Mouse (Mus musculus): ENCODE data around the gene Esp4. TPM values are rescaled to one million over a fixed set of nuclear protein-coding genes. Genes with fewer than 3 reads are reported as not detected.
"Not testable (repeated sequence)": the region's sequence is repeated elsewhere in the genome, so short reads cannot be mapped to it uniquely, and the experiment has no call there.

Gene Esp4
- total RNA-seq (2021) = not detected

GRCm38 (mm10) chr17:40598294-40598693, at the start of gene Esp4:
TSS of gene Esp4 (plus strand) at chr17:40598594.
- no peak for DNase-seq (ENCODE audit: extremely low spot score in 1 of 2, low spot score in 1 of 2)

DNA sequence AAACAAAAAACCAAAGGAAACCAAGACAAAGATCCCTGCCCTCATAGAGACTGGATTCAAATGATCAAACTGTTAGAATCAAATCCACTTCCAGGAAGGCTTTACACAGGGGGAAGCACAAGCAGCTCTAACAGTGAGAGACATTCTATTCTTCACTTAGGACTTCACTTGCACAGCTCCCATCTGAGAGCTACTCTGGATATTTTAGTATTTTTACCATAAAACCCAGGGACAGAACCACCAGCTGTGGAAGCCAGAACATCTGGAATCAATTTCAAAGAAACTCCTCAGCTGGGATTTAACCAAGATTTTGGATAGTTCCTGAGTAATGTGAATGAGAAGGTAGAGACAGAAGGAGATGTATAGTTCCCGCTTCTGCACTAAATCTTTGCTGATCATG, 44.9 kb upstream of the Esp4 start:
- DNase-seq (ENCODE audit: extremely low spot score in 1 of 2, low spot score in 1 of 2) = no peak

GRCm38 (mm10) chr17:40561207-40561606, 37.2 kb upstream of the Esp4 start, which contains the start of gene Esp6:
TSS of gene Esp6 (plus strand) at chr17:40561507.
- DNase-seq (ENCODE audit: extremely low spot score in 1 of 2, low spot score in 1 of 2) = no peak

DNA sequence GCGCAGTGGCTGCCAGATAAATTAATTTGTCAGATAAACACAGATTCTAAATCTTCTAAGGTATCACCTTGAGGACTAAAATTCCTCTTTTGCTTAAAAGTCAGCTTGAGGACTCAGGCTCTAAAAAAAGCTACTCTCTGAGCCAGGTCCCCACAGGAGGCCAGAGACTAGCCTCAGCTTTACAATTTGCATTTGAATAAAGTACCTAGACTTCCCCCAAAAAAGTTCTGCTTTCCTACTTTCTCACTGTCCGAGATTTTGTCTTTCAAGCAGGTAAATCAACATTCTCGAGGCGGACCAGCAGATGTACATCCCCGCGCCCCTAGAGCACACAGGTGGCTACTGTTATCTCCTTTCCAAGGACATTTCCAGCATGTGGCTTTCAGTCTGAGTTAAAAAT, 14.5 kb upstream of the Esp4 start:
- not testable (repeated sequence) for DNase-seq (ENCODE audit: extremely low spot score in 1 of 2, low spot score in 1 of 2)

- no peak for DNase-seq (ENCODE audit: extremely low spot score in 1 of 2, low spot score in 1 of 2)
These were observed 7.1 kb upstream of the Esp4 start for GRCm38 (mm10) chr17:40591297-40591696.

DNA sequence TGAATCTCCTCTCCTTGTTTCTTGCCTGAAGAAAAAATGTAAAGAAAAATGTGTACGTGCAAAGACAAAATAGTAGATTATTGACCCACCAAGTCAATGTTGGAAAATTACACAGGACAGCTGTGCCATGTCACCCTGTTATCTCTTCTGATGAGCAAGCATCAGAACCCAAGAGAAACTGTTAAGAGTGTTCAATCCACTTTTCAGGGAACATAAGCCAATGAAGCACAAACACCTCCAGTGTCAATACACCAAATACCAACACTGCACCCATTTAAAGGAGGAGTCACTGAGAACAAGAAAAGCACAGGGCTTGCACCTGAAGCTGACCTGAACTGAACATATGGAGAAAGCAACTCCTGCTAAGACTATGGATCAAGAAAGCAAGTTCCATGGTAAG, 33.4 kb downstream of the Esp4 start, which contains the start of gene Esp3:
Esp3 (plus strand) TSS at position 301 of the 400 bp plus-strand sequence.
- not testable (repeated sequence) for DNase-seq (ENCODE audit: extremely low spot score in 1 of 2, low spot score in 1 of 2)

Other genes starting within 250 kb of the Esp4 start
- gene Esp8, start 78.6 kb upstream of the Esp4 start, total RNA-seq (2021) = not detected
- not detected for gene Esp6, start 37.1 kb upstream of the Esp4 start, total RNA-seq (2021)
- not detected for gene Esp3, start 33.5 kb downstream of the Esp4 start, total RNA-seq (2021)
- gene Esp1, start 128.5 kb downstream of the Esp4 start, total RNA-seq (2021) = not detected
- not detected for gene Crisp2, start 208.4 kb downstream of the Esp4 start, total RNA-seq (2021)
- not detected for gene Rhag, start 212.5 kb downstream of the Esp4 start, total RNA-seq (2021)